In genomic region chr6:23573750-23574149, GRCm38 (mm10) we compare ENCODE assay signal across 20 mouse cellular contexts.
"Had no signal": no experiment of that assay in that cellular context is flagged by ENCODE, and none has a peak within 500 bp of the region (broad histone marks: within the 10 kb centered on the region; RNA-seq: fewer than 3 reads in every experiment).

No protein-coding gene starts in this region.

- DNase-seq: kidney, postnatal 14 days; kidney, postnatal 4 days; liver; lung, adult 18-20 months; lung, postnatal 10 days; retina, postnatal 1 day; thymus, adult 18-20 months; thymus, postnatal 14 days; thymus, postnatal 4 days had no signal

- H3K27me3 ChIP-seq: limb, embryonic 13.5 days; liver, embryonic 12.5 days; liver, embryonic 15.5 days; lung, embryonic 15.5 days; megakaryocyte, embryonic 14.5 days; midbrain, embryonic 13.5 days; neural tube, embryonic 13.5 days had no signal

- H3K36me3 ChIP-seq: limb, embryonic 10.5 days; limb, embryonic 13.5 days; liver, embryonic 12.5 days; liver, embryonic 15.5 days; lung, embryonic 15.5 days; midbrain, embryonic 10.5 days; midbrain, embryonic 13.5 days; neural tube, embryonic 13.5 days had no signal

- H3K9ac ChIP-seq: limb, embryonic 13.5 days; liver, embryonic 12.5 days; liver, embryonic 15.5 days; lung, embryonic 15.5 days; midbrain, embryonic 13.5 days; neural tube, embryonic 13.5 days had no signal

- H3K27ac ChIP-seq: limb, embryonic 10.5 days; limb, embryonic 13.5 days; liver, embryonic 12.5 days; liver, embryonic 15.5 days; lung, embryonic 15.5 days; midbrain, embryonic 10.5 days; midbrain, embryonic 13.5 days; neural tube, embryonic 13.5 days had no signal

- ATAC-seq: liver, embryonic 12.5 days; midbrain, embryonic 13.5 days; midbrain, embryonic 16.5 days had no signal

- H3K9me3 ChIP-seq: limb, embryonic 10.5 days; limb, embryonic 13.5 days; liver, embryonic 12.5 days; liver, embryonic 15.5 days; lung, embryonic 15.5 days; midbrain, embryonic 10.5 days; midbrain, embryonic 13.5 days; neural tube, embryonic 13.5 days had no signal

- H3K4me1 ChIP-seq: limb, embryonic 10.5 days; limb, embryonic 13.5 days; liver, embryonic 12.5 days; liver, embryonic 15.5 days; megakaryocyte, embryonic 14.5 days; neural tube, embryonic 13.5 days had no signal

- H3K4me3 ChIP-seq: limb, embryonic 10.5 days; limb, embryonic 13.5 days; liver, embryonic 12.5 days; liver, embryonic 15.5 days; lung, embryonic 15.5 days; megakaryocyte, embryonic 14.5 days; midbrain, embryonic 10.5 days; midbrain, embryonic 13.5 days; myocyte; neural tube, embryonic 13.5 days had no signal

- H3K4me2 ChIP-seq: limb, embryonic 13.5 days; liver, embryonic 12.5 days; liver, embryonic 15.5 days; lung, embryonic 15.5 days; midbrain, embryonic 13.5 days; neural tube, embryonic 13.5 days had no signal
